ENCODE assay signal across 8 mouse cellular contexts in genomic region chr7:75827850-75828249, GRCm38 (mm10). TPM values are rescaled to one million over a fixed set of nuclear protein-coding genes. Genes with fewer than 3 reads are reported as not detected.
DNase-seq lines count a peak whose midpoint lies in the region; ATAC-seq and TF ChIP-seq lines count a peak whose summit lies in the region.

No protein-coding gene starts in this region.

- no peak for TF ChIP-seq POLR2A in lung, adult 2 months (IDR thresholded peaks at IDR 0.05; ENCODE audit: borderline replicate concordance, extremely low read depth, low read depth, low read length)
- TF ChIP-seq POLR2A in olfactory bulb, adult 2 months (IDR thresholded peaks at IDR 0.05; ENCODE audit: insufficient read depth, low read depth, low read length) = no peak

- 26% methylated on average over 10 of the region's 10 CpGs for WGBS in forebrain, embryonic 16.5 days
- WGBS in lung, adult 2 months = 27% methylated on average over 10 of the region's 10 CpGs
- 30% methylated on average over 10 of the region's 10 CpGs for WGBS in olfactory bulb, adult 2 months

- no peak overlapping the region for H3K4me3 ChIP-seq in forebrain, embryonic 16.5 days (replicated peaks; ENCODE audit: low read length)
- no peak overlapping the region for H3K4me3 ChIP-seq in lung, adult 2 months (replicated peaks; ENCODE audit: extremely low read depth, low read depth, low read length)
- H3K4me3 ChIP-seq in olfactory bulb, adult 2 months (ENCODE audit: insufficient read depth, low read depth, low read length) = no peak overlapping the region

- no peaks in the 10 kb centered on the region for H3K36me3 ChIP-seq in forebrain, embryonic 16.5 days (ENCODE audit: control insufficient read depth, insufficient read depth)

- H3K9me3 ChIP-seq in forebrain, embryonic 16.5 days (ENCODE audit: control insufficient read depth, low read length) = no peaks in the 10 kb centered on the region

- no peak overlapping the region for H3K9ac ChIP-seq in forebrain, embryonic 16.5 days (replicated peaks; ENCODE audit: low read depth, low read length)

- H3K27me3 ChIP-seq in Patski = no peaks in the 10 kb centered on the region
- H3K27me3 ChIP-seq in forebrain, embryonic 16.5 days (replicated peaks; ENCODE audit: control insufficient read depth, insufficient read depth, low read length) = no peaks in the 10 kb centered on the region

- CTCF ChIA-PET in Patski (lab: Charles Lee) = interaction anchor here (0.7 to 5.5 kb wide), 10 partner anchors 9 to 85 kb away, joined by 3 to 25 read pairs (median 6); partner anchors contain the start of gene Klhl25

- in situ Hi-C loops in Patski (cut with MboI; ENCODE audit: low pct_unique_long_range_greater_than_20kb) = loop anchor here (5.0 to 25.0 kb wide), 3 partner anchors 49 to 691 kb away; no protein-coding TSS in a partner anchor

- H3K4me2 ChIP-seq in forebrain, embryonic 16.5 days (ENCODE audit: low read length) = no peak overlapping the region

- H3K4me1 ChIP-seq in forebrain, embryonic 16.5 days (replicated peaks; ENCODE audit: control insufficient read depth, insufficient read depth, low read length) = no peaks in the 10 kb centered on the region
- H3K4me1 ChIP-seq in lung, adult 2 months (ENCODE audit: control insufficient read depth, insufficient read depth, low read length) = no peaks in the 10 kb centered on the region
- peaks cover 2% of the 10 kb centered on the region; the same call in 1 of the 2 replicates for H3K4me1 ChIP-seq in olfactory bulb, adult 2 months (ENCODE audit: control insufficient read depth, insufficient read depth, low read length)

- peak; percentile 87 for TF ChIP-seq CTCF in Patski (IDR thresholded peaks at IDR 0.05)
- peak; percentile 68 for TF ChIP-seq CTCF in lung, adult 2 months (IDR thresholded peaks at IDR 0.05; ENCODE audit: insufficient read depth, low read length)
- TF ChIP-seq CTCF in olfactory bulb, adult 2 months (IDR thresholded peaks at IDR 0.05; ENCODE audit: insufficient read depth, low read depth, low read length) = 0 out of 2 replicates have a peak, but pooled peaks have one; percentile 17

- POLR2A ChIA-PET in Patski (lab: Charles Lee) = interaction anchor here (0.7 kb wide), 1 partner anchor 24 kb away, joined by 4 read pairs; no protein-coding TSS in a partner anchor

- no peak for DNase-seq in Patski (ENCODE audit: low read depth, low spot score)
- DNase-seq in cerebellum, adult 11-12 months = peak; percentile 45
- DNase-seq in layer of hippocampus, adult 18-20 months (ENCODE audit: low spot score in 2 of 2) = peak; percentile 35 to 75
- peak; percentile 67 for DNase-seq in lung, adult 2 months
- DNase-seq in thymus, postnatal 25 days = peak; percentile 76

- ATAC-seq in Patski = peak; percentile 87
- peak; percentile 74 for ATAC-seq in forebrain, embryonic 16.5 days
- ATAC-seq in hematopoietic stem cell, adult 5-6 weeks (replicated peaks in 1 of 2; ENCODE audit: insufficient read depth in 1 of 2, low FRiP score in 2 of 2, low TSS enrichment in 1 of 2, low read depth in 1 of 2, poor library complexity in 2 of 2, severe bottlenecking in 2 of 2) = peak; percentile 89 to 95

- H3K27ac ChIP-seq in forebrain, embryonic 16.5 days (ENCODE audit: low read length) = no peak overlapping the region
- H3K27ac ChIP-seq in olfactory bulb, adult 2 months (ENCODE audit: insufficient read depth, low read depth, low read length) = no peak overlapping the region

RNA-seq across cellular contexts. Expression of gene Klhl25, which starts 20.3 kb away (rescaled TPM):
- polyA plus RNA-seq in Patski (2021) = 10.1 TPM
- 43.7 and 52.9 TPM in 2 replicates for polyA plus RNA-seq in forebrain, embryonic 16.5 days (2015; fragmentation: Nextera tagmentation; extraction: Ambion mirVana)
- total RNA-seq in hematopoietic stem cell, adult 5-6 weeks (2017) = 8.6 and 9.3 TPM in 2 replicates
- 1 to 10 TPM; 9.7 to 9.9 TPM for total RNA-seq in layer of hippocampus, adult 18-20 months (2021)
- polyA plus RNA-seq in lung, adult 2 months (2012; rRNA removed) = 21.9 and 26.5 TPM in 2 replicates
- polyA plus RNA-seq in olfactory bulb, adult 2 months (2012; ENCODE audit: insufficient read depth, insufficient read length, low replicate concordance, missing spikeins) = not detected in 2 replicates

Comparison
In these comparisons a context has a peak if more than half of its experiments do, and no peak if none do; other contexts are left out.
1. CTCF ChIP-seq: peak in every context shown above with its lines; median percentile 87 in Patski; 68 in lung, adult 2 months; 17 in olfactory bulb, adult 2 months.
2. RNA of gene Klhl25, which starts 20.3 kb away (polyA plus RNA-seq): 43.7 to 52.9 TPM in forebrain, embryonic 16.5 days, 21.9 to 26.5 TPM in lung, adult 2 months and 10.1 TPM in Patski (single experiment); not detected in olfactory bulb, adult 2 months; every median in the first group is over 10 times any median in the second.
3. Peak in every context shown above with its lines, with median percentiles within 50 percentile points of each other: ATAC-seq.